Mouse (Mus musculus) midbrain, embryonic 16.5 days (tissue): ENCODE data around the gene BC017158. TPM values are rescaled to one million over a fixed set of nuclear protein-coding genes. Genes with fewer than 3 reads are reported as not detected.

Experiments used
- ATAC-seq: fragments of 200-750 bp; cut with Nextera tagmentation; 2 replicates; pipeline ENCODE4 v1.8.0; 2017; ENCODE audit warnings: moderate TSS enrichment
- H3K27ac ChIP-seq: fragments of 300-500 bp; sonication (generic); 2 replicates; pipeline ENCODE4 v1.5.1; 2014; ENCODE audit warnings: mild to moderate bottlenecking, low read length, mixed read lengths
- H3K27me3 ChIP-seq: fragments of 300-500 bp; sonication (generic); 2 replicates; pipeline ENCODE4 v1.6.1; 2014; ENCODE audit warnings: low read depth, low read length, mixed read lengths; ENCODE audit not compliant: control insufficient read depth, insufficient read depth
- H3K36me3 ChIP-seq: fragments of 300-500 bp; sonication (generic); 2 replicates; pipeline ENCODE4 v1.6.1; 2014; ENCODE audit warnings: mild to moderate bottlenecking, low read length, moderate library complexity, mixed read lengths; ENCODE audit not compliant: control insufficient read depth, insufficient read depth
- H3K4me1 ChIP-seq: fragments of 300-500 bp; sonication (generic); 2 replicates; pipeline ENCODE4 v1.6.1; 2014; ENCODE audit warnings: mild to moderate bottlenecking, low read length, mixed read lengths; ENCODE audit not compliant: control insufficient read depth, insufficient read depth
- H3K4me2 ChIP-seq: fragments of 300-500 bp; sonication (generic); 2 replicates; pipeline ENCODE4 v1.6.1; 2014; ENCODE audit warnings: mild to moderate bottlenecking, low read length, mixed read lengths
- H3K4me3 ChIP-seq: fragments of 300-500 bp; sonication (generic); 2 replicates; pipeline ENCODE4 v1.5.1; 2014; ENCODE audit warnings: low read depth, mild to moderate bottlenecking, low read length, moderate library complexity, mixed read lengths
- H3K9ac ChIP-seq: fragments of 300-500 bp; sonication (generic); 2 replicates; pipeline ENCODE4 v1.6.1; 2014; ENCODE audit warnings: low read depth, low read length, mixed read lengths
- H3K9me3 ChIP-seq: fragments of 300-500 bp; sonication (generic); replicated peaks from 2 replicates; pipeline ENCODE4 v1.6.1; 2014; ENCODE audit warnings: mild to moderate bottlenecking, low read length, mixed read lengths; ENCODE audit not compliant: control insufficient read depth, poor library complexity, severe bottlenecking
- WGBS: fragments of 180-500 bp; shearing (Covaris S2); extraction: QIAGEN DNeasy Blood & Tissue Kit; methylation state at CpG from one replicate; pipeline ENCODE4 v1.1.7; 2014; 5-methylcytosine and 5-hydroxymethylcytosine counted together
- polyA plus RNA-seq: library from polyadenylated mRNA; unstranded; fragments of >200 nt; fragmentation: Nextera tagmentation; extraction: Ambion mirVana; gene quantifications from 2 replicates; pipeline ENCODE4 v1.2.1, GENCODE M21; 2015

The BC017158 gene
- polyA plus RNA-seq, 1 experiment from 2014 or later: 25.9 TPM

DNA sequence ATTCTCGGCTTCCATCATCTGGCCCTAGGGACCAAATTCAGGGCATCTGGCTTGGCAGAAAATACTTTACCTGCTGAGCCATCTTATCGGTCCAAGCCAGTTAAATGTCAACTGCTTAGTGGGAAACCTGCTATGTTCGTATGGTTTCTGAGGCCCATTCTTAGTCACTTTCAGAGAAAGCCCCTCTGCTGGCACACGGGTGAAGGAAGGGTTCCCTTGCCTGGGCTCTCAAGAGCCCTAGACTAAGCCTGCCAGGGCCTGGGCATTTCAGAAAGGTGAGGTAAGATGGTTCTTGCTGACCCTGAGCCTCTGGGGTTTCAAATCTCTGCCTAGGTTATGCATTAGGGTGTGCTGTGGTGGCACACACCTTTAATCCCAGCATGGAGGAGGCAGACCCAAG is 52.4 kb downstream of the BC017158 start:
- no peak overlapping the region for H3K4me2 ChIP-seq
- no peak overlapping the region for H3K27ac ChIP-seq
- H3K4me1 ChIP-seq: peaks cover 14% of the 10 kb centered on the region
- H3K36me3 ChIP-seq: peaks cover 16% of the 10 kb centered on the region
- no peaks in the 10 kb centered on the region for H3K9me3 ChIP-seq
- H3K9ac ChIP-seq: no peak overlapping the region
- H3K4me3 ChIP-seq: no peak overlapping the region
- H3K27me3 ChIP-seq: no peaks in the 10 kb centered on the region
- ATAC-seq: no peak
- WGBS: 88% methylated on average over 4 of the region's 4 CpGs

DNA sequence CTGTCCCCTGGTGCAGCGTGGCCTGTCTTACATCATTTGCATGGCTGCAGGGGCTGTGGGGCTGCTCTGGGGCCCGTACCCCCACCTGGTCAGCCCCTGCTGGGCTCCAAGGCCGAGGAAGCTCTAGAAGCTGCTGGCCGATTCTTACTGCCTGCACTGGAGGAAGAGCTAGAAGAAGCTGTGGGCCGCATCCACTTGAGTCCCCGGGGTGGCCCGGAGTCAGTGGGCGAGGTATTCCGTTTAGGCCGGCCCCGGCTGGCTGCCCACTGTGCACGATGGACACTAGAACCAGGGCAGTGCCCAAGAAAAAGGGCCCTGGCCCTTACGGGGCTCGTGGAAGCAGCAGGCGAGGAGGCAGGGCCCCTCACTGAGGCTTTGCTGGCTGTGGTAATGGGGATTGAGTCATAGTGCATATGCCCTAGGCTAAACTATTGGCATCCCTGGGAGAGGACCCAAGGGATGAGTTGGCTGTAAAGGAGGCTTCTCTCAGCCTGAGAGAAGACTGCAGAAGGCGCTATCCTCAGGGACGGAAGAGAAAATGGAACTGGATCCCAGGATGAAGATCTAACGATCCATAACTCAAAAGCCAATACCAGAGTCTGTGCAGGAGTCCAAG is 53.5 kb downstream of the BC017158 start:
- H3K27me3 ChIP-seq: no peaks in the 10 kb centered on the region
- no peak overlapping the region for H3K4me2 ChIP-seq
- ATAC-seq: no peak
- WGBS: 78% methylated on average over 18 of the region's 18 CpGs
- H3K9ac ChIP-seq: no peak overlapping the region
- H3K9me3 ChIP-seq: no peaks in the 10 kb centered on the region
- peaks cover 20% of the 10 kb centered on the region for H3K36me3 ChIP-seq
- H3K27ac ChIP-seq: no peak overlapping the region
- H3K4me1 ChIP-seq: peaks cover 14% of the 10 kb centered on the region
- no peak overlapping the region for H3K4me3 ChIP-seq

DNA sequence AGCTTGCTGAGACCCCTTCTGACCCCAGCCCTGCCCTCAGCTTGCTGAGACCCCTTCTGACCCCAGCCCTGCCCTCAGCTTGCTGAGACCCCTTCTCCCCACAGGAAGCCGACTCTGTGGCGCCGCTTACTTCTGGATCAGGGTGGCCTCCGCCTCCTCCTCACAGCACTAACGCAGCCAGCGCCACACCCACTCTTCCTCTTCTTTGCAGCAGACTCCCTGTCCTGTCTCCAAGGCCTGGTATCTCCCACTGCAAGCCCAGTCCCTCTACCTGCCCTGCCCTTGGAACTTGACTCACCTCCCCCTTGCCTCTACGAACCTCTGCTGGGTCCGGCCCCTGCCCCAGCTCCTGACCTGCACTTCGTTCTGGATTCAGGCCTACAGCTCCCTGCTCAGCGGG is 54.0 kb downstream of the BC017158 start:
- H3K4me1 ChIP-seq: peaks cover 19% of the 10 kb centered on the region
- no peak overlapping the region for H3K4me2 ChIP-seq
- H3K9me3 ChIP-seq: no peaks in the 10 kb centered on the region
- peaks cover 20% of the 10 kb centered on the region for H3K36me3 ChIP-seq
- H3K9ac ChIP-seq: no peak overlapping the region
- H3K4me3 ChIP-seq: no peak overlapping the region
- WGBS: 46% methylated on average over 10 of the region's 10 CpGs
- no peak overlapping the region for H3K27ac ChIP-seq
- no peaks in the 10 kb centered on the region for H3K27me3 ChIP-seq
- ATAC-seq: no peak

DNA sequence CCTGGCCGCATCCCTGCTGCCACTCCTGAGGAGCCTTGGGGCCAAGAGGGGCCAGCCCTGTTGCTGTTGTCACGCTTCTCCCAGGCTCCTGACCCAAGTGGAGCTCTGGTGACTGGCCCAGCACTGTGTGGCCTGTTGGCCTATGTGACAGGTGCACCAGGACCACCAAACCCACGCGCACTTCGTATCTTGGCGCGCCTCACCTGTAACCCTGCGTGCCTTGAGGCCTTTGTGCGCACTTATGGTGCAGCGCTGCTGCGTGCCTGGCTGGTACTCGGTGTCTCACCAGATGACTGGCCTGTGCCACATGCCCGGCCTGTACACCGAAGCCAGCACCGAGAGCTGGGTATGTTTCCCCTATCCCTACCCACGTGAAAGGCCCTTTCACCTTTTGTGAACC is 55.6 kb downstream of the BC017158 start:
- ATAC-seq: no peak
- H3K36me3 ChIP-seq: peaks cover 20% of the 10 kb centered on the region
- H3K4me2 ChIP-seq: no peak overlapping the region
- no peak overlapping the region for H3K27ac ChIP-seq
- H3K4me3 ChIP-seq: no peak overlapping the region
- no peaks in the 10 kb centered on the region for H3K27me3 ChIP-seq
- H3K9me3 ChIP-seq: no peaks in the 10 kb centered on the region
- WGBS: 95% methylated on average over 16 of the region's 16 CpGs
- H3K9ac ChIP-seq: no peak overlapping the region
- peaks cover 22% of the 10 kb centered on the region for H3K4me1 ChIP-seq

DNA sequence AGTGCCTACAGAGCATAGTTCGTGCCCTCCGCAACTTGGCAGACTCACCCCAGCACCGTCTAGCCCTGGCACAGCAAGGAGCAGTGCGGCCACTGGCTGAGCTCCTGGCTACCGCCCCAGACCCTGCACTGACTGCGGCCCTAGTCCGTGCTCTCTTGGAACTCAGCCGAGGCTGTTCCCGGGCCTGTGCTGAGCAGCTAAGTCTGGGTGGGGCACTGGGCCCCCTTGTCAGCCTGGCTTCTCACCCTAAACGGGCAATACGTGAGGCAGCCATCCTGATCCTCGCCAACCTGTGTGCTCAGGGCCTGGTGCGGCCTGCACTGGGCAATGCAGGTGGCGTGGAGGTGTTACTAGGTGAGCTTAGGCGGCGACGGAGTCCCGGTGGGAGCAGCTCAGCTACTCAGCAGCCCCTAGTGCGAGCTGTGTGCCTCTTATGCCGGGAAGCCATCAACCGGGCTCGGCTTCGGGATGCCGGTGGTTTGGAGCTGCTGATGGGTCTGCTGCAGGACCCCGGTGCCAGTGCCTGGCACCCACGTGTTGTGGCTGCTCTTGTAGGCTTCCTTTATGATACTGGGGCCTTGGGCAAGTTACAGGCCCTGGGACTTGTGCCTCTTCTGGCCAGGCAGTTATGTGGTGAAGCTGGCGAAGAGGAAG is 57.7 kb downstream of the BC017158 start:
- Histone ChIP-seq H3K9me3 (no peaks in the 10 kb centered on the region), H3K4me3 (no peak overlapping the region), H3K36me3 (peaks cover 20% of the 10 kb centered on the region), H3K4me1 (peaks cover 13% of the 10 kb centered on the region), H3K9ac (no peak overlapping the region), H3K27ac (no peak overlapping the region), H3K27me3 (no peaks in the 10 kb centered on the region), H3K4me2 (no peak overlapping the region)
- WGBS: 96% methylated on average over 27 of the region's 27 CpGs
- ATAC-seq: no peak

DNA sequence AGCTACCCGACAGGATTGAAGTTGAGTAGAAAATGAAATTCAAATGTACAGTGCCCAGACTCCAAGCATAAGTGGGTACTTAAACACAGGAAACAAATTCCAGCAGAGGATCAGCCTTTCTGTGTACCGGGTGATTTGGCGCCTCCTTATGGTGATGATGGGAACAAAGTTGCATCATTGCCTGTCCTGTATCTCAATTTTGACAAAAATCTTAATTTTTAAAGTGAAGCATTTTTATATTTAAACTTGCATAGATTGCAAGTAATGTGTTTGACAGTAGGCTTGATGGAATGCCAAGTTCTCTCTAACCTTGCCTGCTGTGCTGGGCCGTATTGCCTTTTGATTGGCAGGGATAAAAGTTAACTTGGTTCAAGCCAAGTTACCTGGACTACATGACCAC is 59.0 kb downstream of the BC017158 start:
- H3K27me3 ChIP-seq: no peaks in the 10 kb centered on the region
- peak overlapping the region; percentile 48 for H3K4me3 ChIP-seq
- peaks cover 11% of the 10 kb centered on the region; the same call in 1 of the 2 replicates for H3K36me3 ChIP-seq
- H3K4me1 ChIP-seq: peaks cover 13% of the 10 kb centered on the region
- H3K9me3 ChIP-seq: no peaks in the 10 kb centered on the region
- no peak overlapping the region for H3K9ac ChIP-seq
- 18% methylated on average over 4 of the region's 4 CpGs for WGBS
- H3K4me2 ChIP-seq: peak overlapping the region; percentile 66
- H3K27ac ChIP-seq: peak overlapping the region; percentile 99; the same call in 1 of the 2 replicates
- no peak for ATAC-seq

DNA sequence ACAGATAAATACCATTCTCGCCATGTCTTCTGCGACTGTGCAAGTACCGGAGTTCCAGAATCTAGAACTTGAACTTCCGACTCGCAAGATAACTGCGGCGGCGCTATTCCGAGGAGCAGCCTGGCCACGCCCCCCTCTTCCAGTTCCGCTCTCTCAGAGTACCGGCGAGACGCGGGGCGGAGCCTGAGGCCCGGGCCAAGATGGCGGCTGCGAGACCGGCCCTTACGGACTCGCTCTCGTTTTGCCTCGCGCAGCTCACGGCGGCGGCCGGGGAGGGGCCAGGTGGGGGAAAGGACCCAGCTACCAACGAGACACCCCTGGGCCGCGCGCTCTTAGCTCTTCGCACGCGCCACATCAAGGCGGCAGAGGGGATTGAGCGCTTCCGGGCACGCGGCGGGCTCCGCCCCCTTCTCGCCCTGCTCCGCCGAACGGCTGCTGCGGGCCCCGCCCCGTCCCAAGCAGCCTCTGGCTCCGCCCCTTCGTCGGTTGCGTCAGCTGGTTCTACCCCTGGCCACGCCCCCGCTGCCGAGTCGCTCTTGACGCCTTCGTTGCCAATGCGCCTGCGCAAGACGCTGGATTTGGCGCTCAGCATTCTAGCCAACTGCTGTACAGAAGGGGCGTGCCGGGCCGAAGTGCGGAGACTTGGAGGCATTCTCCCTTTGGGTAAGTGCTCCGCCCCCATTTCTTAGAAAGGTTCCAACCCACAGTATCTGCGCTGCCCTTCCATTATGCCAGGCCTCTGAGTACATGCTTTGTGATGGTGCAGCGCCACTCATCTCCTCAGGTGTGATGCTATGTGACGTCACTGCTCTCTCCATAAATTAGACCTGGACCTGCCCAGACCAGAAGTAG is 59.8 kb downstream of the BC017158 start, which contains the start of gene 9130023H24Rik:
9130023H24Rik (minus strand) TSS at position 105 of the 852 bp plus-strand sequence.
- WGBS: under 1% methylated on average over 62 of the region's 72 CpGs
- Histone ChIP-seq H3K4me3 (peak within 1 kb of the TSS; percentile 48), H3K4me1 (peaks cover 13% of the 10 kb centered on the region), H3K4me2 (peak within 1 kb of the TSS; percentile 72), H3K27ac (peak within 1 kb of the TSS; percentile 99), H3K36me3 (peaks cover 10% of the 10 kb centered on the region; the same call in 1 of the 2 replicates), H3K9me3 (no peaks in the 10 kb centered on the region), H3K9ac (peak within 1 kb of the TSS; percentile 86), H3K27me3 (no peaks in the 10 kb centered on the region)
- ATAC-seq: peak; percentile 94

DNA sequence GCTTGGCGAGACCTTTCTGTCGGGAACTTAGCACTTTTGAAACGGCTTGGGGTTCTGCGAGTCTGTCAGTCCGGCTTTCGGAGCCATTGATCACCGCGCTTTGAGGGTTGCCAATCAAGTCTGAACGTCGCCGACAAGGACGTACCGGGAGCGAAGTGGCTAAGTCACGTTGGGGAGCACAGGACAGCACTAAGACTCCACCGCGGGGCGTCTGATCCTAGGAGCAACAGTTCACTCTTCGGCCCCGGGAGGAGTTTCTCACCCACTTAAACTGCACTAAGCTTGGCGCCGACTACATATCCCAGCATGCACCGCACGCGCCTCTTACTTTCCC is 60.4 kb downstream of the BC017158 start:
- under 1% methylated on average over 25 of the region's 25 CpGs for WGBS
- H3K9me3 ChIP-seq: no peaks in the 10 kb centered on the region
- H3K27me3 ChIP-seq: no peaks in the 10 kb centered on the region
- H3K4me3 ChIP-seq: peak overlapping the region; percentile 48
- ATAC-seq: no peak
- peaks cover 9% of the 10 kb centered on the region; the same call in 1 of the 2 replicates for H3K36me3 ChIP-seq
- peak overlapping the region; percentile 60 for H3K9ac ChIP-seq
- H3K4me1 ChIP-seq: peaks cover 13% of the 10 kb centered on the region
- H3K4me2 ChIP-seq: peak overlapping the region; percentile 72
- H3K27ac ChIP-seq: peak overlapping the region; percentile 99
